Mouse (Mus musculus): ENCODE measurements at regions not wholly inside any gene's neighbourhood (a gene's known extent, or its start where the extent isn't known, plus 50 kb on each side); places are given as distances from the start of the nearest gene placed in this dataset.

GRCm38 (mm10) chr1:41386435-41386834 lies 581.0 kb downstream of the Tmem182 start:
- TF ChIP-seq POLR2A (IDR thresholded peaks at IDR 0.05; ENCODE audit: borderline replicate concordance, extremely low read depth, insufficient read depth, insufficient read length, poor library complexity, severe bottlenecking) = no peak
- TF ChIP-seq CTCF (IDR thresholded peaks at IDR 0.05; ENCODE audit: borderline replicate concordance, extremely low read depth, insufficient read depth, insufficient read length) = peak; percentile 22; the same call in 1 of the 2 replicates
